Mouse (Mus musculus) thymus, adult 18-20 months (tissue): ENCODE measurements around the gene Evi5.
"Not testable (repeated sequence)": the region's sequence is repeated elsewhere in the genome, so short reads cannot be mapped to it uniquely, and the experiment has no call there.

Experiments used
- DNase-seq, 2 experiments: peaks; one replicate each; pipeline ENCODE4 v3.0.0; 2022; ENCODE audit warnings: mixed read lengths in 2 of 2

The Evi5 gene

DNA sequence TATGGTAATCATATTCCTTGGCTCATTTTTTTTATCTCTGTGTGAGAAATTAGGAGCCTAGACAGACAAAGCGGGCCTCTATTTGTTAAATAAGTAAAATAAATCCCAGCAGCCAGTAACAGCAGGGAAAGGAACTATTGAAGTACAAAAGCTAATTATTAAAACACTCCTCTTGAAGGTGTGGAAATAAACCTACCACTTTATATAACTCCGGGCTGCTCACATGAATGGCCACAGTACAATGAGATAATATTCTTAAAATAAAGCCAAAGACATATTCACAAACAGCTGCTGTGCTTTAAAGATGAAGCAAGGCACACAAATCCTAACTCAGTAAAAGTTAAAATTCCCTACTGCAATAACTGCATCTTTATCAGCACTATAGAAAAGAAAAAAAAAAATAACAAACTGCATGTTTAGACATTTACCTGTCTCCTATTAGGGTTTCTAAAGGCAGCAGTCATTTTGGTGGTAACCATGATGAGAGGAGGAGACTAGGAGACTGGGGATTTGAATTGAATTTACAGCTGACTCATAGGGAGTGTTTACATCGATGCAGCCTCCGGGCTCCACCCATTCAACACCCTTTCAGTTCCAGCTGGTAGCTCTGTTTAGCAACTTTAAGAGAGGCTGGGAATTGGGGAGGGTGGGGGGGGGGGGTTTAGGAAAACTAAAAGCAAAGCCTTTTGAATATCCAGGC is at the start of gene Evi5:
TSS of gene Evi5 (minus strand) at position 547 of the 700 bp plus-strand sequence.
- DNase-seq = no peak

DNA sequence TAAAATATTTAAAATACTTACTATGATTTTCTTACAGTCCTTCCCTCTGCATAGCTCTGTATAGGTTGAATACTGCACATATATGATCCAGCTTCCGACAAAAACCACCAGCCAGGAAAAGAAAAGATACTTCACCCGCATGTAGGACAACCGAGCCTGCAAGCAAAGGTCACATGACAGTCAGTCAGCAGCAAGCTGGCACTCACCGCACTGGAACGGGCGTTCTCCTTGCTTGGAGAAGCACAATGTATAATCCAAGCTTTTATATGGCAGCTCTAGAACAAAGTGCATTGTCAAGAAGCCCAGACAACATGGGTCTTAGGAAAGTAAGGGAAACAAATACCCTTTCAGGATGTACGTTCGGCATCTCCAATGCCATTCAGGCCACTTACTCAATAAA is 49.7 kb upstream of the Evi5 start:
- DNase-seq = no peak

DNA sequence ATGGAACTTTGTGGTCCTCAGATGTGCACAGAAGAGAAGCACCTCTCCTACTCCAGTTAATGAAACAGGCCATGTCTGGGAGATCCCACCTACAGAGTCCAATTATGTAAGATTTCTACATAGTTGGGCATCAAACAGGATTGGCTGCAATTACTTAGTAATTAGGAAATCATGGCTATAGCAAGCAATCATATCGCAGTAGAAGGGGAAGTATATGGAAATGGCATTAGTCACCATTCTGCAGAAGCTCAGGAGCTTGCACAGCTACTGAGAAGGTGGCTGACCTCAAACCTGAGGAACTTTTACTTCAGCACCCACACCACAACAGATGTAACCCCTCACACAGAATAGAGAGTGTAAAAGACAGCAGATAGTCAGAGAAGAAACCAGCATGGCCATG is 47.9 kb upstream of the Evi5 start:
- DNase-seq = no peak

DNA sequence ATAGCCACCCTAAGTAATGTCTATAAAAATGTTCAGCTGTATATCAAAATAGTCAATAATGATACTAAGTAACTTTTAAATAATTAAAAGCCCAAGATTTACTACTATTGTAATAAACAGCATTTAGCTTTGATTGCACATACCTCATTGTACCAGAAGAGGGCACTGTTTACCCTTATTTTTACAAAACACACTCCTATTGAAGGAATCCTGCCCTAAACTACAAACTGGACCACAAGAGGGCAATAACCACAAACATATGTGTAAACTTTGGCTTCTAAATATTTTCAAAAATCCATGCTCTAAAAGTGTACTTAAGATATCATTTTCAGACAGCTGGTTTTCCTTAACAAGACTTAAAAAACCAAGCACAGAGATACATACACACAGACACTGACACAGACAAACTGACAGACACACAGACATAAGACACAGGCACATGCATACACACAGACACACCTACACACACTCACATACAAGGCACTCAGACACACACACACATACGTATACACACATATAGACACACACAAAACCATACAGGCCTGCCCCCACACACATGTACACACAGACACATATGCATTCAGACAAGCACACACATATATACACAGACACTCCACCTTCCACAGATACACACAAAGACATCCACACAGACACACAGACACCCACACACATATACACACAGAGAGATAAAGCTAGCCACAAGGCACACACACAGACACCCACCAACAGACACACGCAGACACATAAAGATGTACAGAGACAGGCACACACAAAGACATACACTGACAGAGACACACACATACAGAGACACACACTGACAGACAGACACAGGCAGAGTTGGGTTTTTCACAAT is 46.7 kb upstream of the Evi5 start:
- DNase-seq = no peak

DNA sequence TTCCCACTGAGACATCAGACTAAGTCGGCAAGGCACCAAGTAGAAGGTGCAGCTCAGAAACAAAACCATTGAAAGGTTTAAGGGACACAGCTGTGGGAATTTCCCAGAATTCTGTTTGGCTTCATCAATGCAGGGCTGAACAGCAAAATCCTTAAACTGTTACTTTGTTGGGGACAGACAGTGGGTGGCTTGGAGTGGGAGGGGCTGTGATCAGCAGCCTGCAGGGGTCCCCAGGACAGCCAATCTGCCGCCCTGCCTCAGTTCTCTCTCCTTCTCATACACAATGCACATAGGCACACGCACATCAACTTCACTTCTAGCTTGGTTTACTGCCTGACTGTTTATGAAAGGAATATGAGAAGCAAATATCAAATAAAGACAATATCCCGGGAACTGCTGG is 40.4 kb upstream of the Evi5 start:
- no peak for DNase-seq

DNA sequence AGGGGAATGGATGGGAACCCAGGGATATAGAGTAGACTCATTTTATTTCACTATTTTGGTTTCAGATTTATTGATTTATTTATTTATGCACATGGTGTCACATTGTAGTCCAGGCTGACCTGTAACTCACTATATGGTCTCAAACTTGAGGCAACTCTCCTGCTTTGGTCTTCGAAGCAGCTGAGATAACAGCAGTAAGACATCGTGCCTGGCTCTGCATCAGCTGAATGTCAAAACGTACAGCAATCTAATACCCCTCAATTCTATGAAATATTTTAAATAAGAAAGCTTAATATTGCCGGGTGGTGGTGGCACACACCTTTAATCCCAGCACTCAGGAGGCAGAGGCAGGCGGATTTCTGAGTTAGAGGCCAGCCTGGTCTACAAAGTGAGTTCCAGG is 36.1 kb upstream of the Evi5 start:
- no peak for DNase-seq

DNA sequence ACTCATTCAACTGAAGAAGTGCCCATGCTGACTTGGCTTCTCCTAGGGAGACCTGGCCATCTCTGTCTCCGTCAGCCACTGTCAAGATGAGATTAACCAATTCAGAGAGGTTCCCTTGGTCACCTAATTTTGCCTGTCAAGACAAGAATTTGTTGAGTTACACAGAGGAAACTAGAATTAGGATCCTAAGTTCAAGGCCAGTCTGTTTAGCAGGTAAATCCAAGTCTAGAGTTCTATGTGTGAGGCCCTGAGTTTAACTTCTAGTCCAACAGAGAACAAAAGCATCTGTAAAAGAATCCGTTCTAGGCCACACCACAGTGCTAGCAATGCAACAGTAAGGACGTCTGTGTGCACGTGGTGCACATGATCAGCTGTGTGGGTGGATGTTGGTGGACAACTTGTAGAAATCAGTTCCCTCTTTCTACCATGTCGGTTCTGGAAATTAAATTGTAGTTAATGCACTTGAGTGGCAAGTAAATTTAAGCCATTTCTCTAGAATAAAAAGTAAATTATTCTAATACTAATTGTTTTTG is 35.2 kb upstream of the Evi5 start:
- DNase-seq = no peak

DNA sequence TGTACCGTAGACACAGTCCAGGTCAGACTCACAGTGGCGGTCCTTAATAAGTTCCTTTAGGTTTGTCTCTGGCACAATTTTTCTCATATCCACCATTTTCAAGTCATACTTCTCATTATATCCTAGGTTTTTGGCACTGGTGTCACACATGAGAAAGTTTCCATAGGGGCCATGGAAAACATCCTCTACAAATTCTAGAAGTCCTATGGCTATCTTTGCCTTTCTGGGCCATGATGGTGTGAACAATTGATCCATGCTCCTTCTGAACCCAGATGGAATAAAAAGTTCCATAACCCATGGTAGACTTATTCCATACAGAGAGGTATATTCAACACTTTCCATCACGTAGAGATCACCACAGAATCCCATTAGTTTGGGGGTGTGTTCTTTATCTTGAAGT is 34.8 kb upstream of the Evi5 start:
- no peak for DNase-seq

DNA sequence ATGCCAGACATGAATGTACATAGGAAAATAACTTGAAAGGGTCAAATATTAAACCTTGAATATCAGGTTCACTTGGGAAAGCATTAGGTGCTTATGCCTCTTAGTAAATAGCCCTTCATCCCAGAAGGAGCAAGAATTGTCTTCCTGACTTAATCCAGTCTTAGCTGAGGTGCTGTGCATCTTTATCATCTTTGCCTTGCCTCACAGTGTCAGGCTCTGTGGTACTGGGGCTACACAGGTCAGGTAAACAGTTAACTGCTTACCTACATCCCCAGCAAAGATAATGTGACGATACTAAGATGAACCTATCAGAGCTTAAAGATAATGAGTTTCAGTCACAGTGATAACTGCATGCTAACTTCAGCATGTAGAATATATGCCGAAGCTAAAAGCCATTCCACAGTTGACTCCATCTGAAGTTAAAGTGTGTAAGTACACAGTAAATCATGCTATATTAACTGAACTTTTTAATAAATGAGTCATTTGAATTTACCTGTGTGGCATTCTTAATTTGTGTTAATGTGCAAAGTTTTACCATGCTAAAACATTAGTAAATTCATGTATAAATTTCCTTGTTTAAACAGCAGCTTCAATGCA is 33.7 kb upstream of the Evi5 start:
- DNase-seq = no peak

DNA sequence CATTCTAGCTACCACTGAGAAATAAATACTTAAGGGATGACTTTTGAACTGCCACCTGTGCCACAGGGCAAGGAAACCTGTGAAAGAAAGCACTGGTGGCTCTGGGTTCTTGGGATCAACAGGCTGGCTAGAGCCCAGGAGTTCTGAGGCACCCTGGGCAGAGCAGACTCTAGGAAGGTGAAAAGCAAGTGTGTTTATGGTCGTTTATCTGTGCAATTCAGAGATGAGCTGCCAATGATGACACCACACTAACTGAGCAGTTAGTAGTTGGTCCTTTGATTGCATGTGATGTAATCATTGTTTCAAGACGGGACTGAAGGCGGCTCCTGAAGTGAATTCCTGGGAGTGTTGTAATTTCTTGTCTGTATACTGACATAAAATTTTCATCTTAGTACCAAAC is 29.4 kb upstream of the Evi5 start:
- DNase-seq = no peak

DNA sequence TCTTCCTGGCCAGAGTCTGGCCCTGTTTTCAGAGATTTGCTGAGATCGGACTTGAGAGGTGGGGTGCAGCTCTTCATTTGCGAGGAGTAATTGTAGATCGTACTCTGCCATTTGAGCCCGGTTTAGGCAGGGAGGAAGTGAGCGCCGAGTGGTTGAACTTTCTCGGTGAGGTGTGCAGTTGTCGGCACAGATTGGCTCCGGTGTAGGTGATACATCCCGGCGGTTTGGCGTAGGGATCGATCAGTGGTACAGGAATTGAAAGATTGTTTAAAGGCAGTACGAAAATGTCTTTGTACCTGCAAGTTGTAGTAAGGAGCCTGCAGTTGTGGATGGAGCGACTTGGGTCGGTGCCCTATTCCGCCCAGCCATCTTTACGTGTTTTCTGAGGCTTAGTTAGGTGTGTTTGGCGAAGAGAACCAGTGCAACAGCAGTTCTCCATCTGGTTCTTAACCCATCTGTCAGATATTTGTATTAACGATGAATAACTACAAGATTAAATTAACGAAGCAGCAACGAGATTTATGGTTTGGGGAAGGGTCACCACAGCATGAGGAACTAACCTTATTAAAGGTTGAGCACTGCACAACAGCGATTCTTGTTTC is 26.2 kb upstream of the Evi5 start:
- no peak for DNase-seq

DNA sequence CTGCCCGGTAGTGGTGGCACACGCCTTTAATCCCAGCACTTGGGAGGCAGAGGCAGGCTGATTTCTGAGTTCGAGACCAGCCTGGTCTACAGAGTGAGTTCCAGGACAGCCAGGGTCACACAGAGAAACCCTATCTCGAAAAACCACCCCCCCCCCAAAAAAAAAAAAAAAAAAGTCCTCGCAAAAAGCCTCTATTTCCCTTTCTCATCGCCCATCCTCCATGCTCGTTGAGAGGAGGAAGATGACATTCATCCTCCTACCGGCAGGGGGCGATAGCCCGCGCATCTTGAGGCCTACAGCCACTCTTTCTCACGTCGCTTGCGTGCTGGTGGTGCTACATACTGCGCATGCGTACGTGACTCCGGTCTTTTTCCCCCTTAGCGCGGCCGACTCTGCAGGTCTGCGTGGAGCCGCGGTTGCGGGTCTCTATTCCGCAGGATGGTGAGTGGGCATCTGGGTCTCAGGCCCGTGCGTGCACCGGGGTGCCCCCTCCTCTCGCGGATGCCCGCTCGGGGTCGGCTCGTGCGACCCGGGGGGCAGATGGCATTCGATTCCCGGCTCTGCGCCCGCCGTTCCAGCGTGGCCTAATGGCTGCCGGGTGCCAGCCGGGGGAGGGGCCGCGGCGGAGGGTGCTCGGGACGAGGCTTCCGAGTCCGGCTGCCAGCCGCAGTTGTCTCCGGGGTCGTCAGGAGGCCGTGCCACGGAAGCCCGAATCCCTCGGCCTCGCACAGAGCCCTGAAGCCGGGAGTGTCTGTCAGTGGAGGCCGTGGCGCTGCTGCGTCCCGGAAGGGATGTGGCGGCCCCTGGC is 25.5 kb upstream of the Evi5 start, which contains the start of gene Rpl5:
TSS of gene Rpl5 (plus strand) at position 297 of the 808 bp plus-strand sequence.
- DNase-seq = peak; percentile 90 to 93

DNA sequence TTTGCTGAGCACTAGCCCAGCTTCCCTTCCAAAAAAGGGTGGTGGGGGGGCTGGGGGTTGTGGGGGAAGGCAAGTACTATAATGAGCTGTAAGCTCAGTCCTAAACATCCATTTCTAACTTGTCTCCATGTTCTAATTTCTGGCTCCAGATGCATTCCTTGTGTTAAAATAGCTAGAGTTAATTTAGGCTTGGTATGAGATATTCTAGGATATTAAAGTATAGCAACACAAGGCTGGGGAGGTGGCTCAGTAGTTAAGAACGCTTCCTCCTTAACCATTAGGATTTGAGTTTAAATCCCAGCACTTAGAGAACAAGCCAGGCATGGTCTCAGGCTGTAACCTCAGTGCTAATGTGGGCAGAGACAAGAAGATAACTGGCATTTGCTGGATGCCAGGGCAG is 21.4 kb upstream of the Evi5 start:
- no peak for DNase-seq

DNA sequence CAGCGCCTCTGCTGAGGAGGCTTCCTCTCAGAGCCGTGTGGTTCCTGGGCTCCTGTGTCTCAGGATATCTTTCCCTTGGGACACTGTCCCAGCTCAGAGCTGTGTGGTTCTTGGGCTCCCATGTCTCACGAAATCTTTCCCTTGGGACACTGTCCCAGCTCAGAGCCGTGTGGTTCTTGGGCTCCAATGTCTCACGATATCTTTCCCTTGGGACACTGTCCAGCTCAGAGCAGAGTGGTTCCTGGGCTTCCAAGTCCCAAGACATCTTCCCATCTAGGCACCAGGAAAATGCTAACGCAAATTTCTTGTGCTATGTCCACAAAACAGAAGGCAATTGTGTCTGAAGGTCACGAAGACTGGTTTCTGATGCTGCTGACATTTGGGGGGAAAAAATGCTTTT is 19.8 kb upstream of the Evi5 start:
- no peak for DNase-seq

DNA sequence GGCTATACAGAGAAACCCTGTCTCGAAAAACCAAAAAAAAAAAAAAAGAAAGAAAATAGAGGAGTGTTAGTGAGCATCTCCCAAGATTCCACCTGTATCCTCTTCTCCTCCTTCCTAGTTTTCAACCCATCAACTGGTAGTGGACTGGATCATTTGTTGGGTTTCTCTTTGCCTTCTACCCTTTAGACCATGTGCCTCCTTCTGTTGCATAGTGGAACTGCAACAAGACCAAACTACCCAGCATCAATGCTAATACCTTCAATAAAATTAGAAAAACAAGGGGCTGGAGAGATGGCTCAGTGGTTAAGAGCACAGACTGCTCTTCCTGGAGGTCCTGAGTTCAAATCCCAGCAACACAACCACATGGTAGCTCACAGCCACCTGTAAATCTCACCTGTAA is 16.6 kb upstream of the Evi5 start:
- DNase-seq = not testable (repeated sequence)

DNA sequence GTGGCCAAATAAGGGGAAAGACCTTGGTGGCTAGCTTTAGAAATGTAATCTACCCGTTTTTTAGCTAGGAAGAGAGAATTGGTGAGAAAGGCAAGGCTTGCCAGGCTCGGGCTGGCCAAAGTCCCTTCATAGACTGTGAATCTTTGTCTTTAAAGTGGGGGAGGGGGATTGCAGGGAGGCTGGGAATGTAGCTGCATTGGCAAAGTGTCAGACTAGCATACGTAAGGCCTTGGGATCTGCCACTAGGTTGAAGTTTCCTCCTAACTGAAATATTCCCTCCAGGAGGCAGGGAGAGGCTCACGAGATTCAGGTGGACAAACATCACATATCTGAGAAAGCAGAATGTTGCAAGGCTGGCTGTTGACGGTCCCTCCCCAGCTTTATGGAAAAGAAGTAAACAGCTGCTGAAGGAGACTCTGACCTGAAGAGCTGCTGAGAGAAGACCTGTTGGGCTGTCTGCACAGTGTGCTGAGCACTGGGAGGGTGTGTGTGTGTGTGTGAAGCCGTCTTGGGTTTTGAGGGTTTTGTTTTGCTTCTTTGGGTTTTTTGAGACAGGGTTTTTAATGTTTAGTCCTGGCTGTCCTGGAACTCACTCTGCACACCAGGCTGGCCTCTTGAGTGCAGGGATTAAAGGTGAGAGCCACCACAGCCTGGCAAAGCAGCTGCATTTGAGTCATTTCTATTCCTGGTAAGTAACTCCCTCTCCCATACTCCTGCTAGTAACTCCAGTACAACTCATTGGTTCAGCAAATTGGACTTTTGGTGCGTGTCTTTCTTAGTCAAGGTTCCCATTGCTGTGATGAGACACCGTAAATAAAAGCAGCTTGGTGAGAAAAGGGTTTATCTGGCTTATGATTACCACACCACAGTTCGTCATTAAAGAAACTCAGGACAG is 15.3 kb upstream of the Evi5 start:
- no peak for DNase-seq

DNA sequence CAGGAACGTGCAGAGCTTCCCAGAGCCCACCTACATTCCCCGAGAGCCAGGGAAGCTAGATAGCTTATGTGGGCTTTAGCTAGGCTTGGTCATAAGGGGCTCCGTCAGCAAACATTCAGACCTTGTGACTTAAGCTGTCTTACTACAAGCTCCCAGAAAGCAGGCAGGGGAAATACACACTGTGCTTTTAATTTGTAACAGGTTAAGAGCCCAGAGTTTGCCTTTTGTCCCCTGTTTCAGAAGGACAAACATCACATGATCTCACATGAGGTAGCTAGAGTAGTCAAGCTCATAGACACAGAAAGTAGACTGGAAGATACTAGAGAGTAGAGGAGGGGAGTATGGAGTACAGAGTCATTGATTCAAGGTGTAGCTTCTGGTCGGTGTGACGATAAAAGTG is 5.8 kb upstream of the Evi5 start:
- no peak for DNase-seq

DNA sequence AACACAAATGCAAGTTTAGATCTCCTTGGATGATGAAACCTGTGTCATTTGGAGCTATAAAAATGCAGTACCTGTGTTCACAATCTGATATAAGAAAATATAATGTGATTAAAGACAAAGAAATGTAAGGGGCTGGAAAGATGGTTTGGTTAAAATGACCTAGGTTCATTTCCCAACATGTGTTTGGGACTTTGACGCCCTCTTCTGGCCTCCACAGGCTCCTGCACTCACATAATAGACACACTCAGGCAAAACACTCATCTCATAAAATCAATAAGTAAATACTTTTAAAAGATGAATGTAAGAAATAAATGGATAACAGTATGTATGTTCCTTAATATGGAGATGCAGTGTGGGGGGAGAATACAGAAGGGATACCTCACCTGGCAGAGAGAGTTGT is 2.1 kb upstream of the Evi5 start:
- DNase-seq = no peak

DNA sequence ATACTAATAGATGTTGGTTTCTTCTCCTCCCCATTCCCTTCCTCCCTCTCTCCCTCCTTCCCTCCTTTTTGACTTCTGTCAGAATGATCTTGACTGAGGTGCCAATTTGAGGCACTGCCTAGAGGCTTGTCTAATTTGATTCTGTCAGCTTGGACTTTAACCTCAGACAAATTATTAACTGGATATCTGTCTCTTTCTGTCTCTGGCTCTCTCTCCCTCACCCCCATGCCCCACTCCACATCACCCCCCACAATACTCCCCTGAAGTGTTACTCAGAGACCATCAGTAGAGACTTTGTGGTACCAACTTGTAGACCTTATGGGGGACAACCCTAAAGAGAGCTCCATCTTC is 329 bp upstream of the Evi5 start:
- no peak for DNase-seq

DNA sequence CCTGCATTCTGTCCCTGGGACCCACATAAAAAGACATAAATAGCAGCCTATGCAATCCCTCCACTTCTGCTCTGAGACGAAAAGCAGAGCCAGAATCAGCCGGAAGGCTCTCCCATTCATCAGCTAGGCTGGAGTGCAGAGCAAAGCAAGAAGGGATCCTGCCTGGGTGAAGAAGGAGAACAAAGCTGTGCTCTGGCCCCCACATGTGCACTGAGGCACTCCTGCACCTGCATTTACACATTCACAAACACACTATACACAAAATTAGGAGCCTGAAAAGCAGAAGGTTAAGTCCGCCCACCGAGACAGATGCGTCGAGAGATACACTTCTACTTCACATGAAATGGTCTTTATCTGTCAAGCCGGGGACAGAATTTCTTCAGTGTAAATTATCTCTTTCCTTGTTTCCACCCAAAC is 1.0 kb downstream of the Evi5 start:
- DNase-seq = no peak

DNA sequence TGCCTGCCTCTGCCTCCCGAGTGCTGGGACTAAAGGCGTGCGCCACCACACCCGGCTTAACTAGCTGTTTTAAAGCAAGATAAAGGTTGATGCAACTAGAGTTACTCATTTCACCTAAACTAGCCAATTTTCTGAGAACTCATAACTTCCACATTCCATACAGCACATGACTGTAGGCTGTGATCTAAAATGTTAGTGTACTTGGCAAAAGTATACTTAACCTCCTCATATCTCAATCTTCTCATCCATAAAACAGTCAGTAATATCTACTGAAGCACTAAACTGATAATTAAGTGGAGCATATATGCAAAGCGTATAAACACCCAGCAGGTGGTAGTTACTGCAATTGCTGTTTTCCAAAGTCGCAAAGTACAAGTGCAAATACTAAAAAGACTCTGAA is 1.6 kb downstream of the Evi5 start:
- no peak for DNase-seq
